Mouse (Mus musculus): Measurements from ENCODE around the gene Tlx3. TPM values are rescaled to one million over a fixed set of nuclear protein-coding genes. Genes with fewer than 3 reads are reported as not detected.
A peak's percentile ranks its signal among the peaks of the same experiment; 100 is the strongest.

Tlx3 gene
- total and polyA plus RNA-seq, 2 experiments from 2014 or later, result 11.3 to 39.4 TPM

DNA sequence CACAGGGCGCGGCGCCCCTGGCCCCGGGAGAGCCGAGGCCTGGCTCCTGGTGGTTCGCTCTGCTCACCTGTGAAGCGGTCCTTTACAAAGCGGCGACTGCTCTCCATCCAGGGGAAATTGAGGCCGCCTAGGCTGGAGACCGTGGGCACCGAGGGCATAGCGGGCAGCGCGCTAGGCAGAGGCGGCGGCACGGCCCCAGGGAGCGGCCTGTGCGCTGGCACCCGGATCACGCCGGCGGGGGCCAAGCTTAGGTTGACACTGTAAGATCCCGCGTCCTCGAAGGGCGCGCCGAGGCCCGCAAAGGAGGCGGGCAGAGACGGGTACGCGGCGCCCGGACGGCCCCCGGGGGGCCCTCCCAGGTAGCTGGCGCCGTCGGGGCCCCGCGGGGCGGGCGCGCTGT, 417 bp downstream of the Tlx3 start:
- Histone ChIP-seq H3K4me2 (ENCODE audit: low read depth, low read length) (peak overlapping the region; percentile 41), H3K36me3 (ENCODE audit: insufficient read depth, low read length) (no peaks in the 10 kb centered on the region), H3K4me3 (ENCODE audit: low read length) (peak overlapping the region; percentile 40), H3K27me3 (ENCODE audit: insufficient read depth, low read length) (peaks cover 66% of the 10 kb centered on the region), H3K9me3 (ENCODE audit: low read length) (no peaks in the 10 kb centered on the region), H3K4me1 (ENCODE audit: insufficient read depth, low read length) (no peaks in the 10 kb centered on the region), H3K27ac (peak overlapping the region; percentile 75), H3K9ac (replicated peaks; ENCODE audit: low read length) (peak overlapping the region; percentile 51)
- under 1% methylated on average over 47 of the region's 47 CpGs for WGBS
- TF ChIP-seq CTCF (IDR thresholded peaks at IDR 0.05; ENCODE audit: low read depth), result no peak
- peak; percentile 4; the same call in 1 of the 2 replicates for ATAC-seq
- DNase-seq (ENCODE audit: low spot score), result no peak

DNA sequence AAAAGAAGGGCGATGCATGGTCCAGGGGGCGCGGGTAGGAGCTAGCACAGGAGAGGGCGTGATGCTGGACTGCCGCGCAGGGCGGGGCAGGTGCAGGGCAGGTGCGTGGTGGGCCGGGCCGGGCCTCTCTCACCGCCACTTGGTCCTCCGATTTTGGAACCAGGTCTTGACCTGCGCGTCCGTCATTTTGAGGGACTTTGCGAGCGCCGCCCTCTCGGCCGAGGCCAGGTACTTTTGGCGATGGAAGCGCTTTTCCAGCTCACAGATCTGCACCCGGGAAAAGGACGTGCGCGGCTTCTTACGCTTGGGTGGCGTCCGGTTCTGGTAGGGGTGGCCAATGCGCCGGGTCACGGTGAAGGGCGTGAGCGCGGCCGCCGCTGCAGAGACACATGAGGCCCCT, 1.1 kb downstream of the Tlx3 start:
- no peaks in the 10 kb centered on the region for H3K4me1 ChIP-seq (ENCODE audit: insufficient read depth, low read length)
- peak overlapping the region; percentile 40 for H3K4me3 ChIP-seq (ENCODE audit: low read length)
- peak; percentile 48 for TF ChIP-seq CTCF (IDR thresholded peaks at IDR 0.05; ENCODE audit: low read depth)
- peaks cover 70% of the 10 kb centered on the region for H3K27me3 ChIP-seq (ENCODE audit: insufficient read depth, low read length)
- peak overlapping the region; percentile 75; the same call in 1 of the 2 replicates for H3K27ac ChIP-seq
- WGBS, result 2% methylated on average over 37 of the region's 37 CpGs
- H3K9me3 ChIP-seq (ENCODE audit: low read length), result peaks cover 5% of the 10 kb centered on the region; the same call in 1 of the 2 replicates
- ATAC-seq, result peak; percentile 11; the same call in 1 of the 2 replicates
- H3K9ac ChIP-seq (replicated peaks; ENCODE audit: low read length), result peak overlapping the region; percentile 51; the same call in 1 of the 2 replicates
- DNase-seq (ENCODE audit: low spot score), result no peak
- no peaks in the 10 kb centered on the region for H3K36me3 ChIP-seq (ENCODE audit: insufficient read depth, low read length)
- H3K4me2 ChIP-seq (ENCODE audit: low read depth, low read length), result peak overlapping the region; percentile 41; the same call in 1 of the 2 replicates

DNA sequence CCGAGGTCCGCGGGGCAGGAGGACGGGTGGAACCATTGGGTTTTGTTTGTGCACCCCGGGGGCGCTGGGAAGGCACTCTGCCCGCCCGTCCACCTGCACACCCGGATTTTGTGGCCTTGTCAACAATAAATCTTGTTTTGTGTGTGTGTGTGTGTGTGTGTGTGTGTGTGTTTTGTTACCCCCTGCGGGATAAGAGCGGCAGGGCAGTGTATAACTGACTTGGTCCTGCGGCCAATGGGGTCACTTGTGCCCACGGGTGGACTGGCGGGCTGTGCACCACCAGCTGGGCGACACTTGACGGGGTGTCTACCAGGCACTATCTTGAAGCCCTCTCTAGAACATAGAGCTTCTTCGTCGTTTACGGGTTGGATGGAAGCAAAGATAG, 1.8 kb downstream of the Tlx3 start:
- WGBS, result 2% methylated on average over 19 of the region's 19 CpGs
- Histone ChIP-seq H3K27ac (peak overlapping the region; percentile 75; the same call in 1 of the 2 replicates), H3K36me3 (ENCODE audit: insufficient read depth, low read length) (no peaks in the 10 kb centered on the region), H3K9me3 (ENCODE audit: low read length) (peaks cover 8% of the 10 kb centered on the region; the same call in 1 of the 2 replicates), H3K4me1 (ENCODE audit: insufficient read depth, low read length) (no peaks in the 10 kb centered on the region), H3K4me2 (ENCODE audit: low read depth, low read length) (peak overlapping the region; percentile 40), H3K4me3 (ENCODE audit: low read length) (peak overlapping the region; percentile 40), H3K9ac (replicated peaks; ENCODE audit: low read length) (peak overlapping the region; percentile 41), H3K27me3 (ENCODE audit: insufficient read depth, low read length) (peaks cover 70% of the 10 kb centered on the region)
- TF ChIP-seq CTCF (IDR thresholded peaks at IDR 0.05; ENCODE audit: low read depth), result no peak
- no peak for ATAC-seq
- no peak for DNase-seq (ENCODE audit: low spot score)

DNA sequence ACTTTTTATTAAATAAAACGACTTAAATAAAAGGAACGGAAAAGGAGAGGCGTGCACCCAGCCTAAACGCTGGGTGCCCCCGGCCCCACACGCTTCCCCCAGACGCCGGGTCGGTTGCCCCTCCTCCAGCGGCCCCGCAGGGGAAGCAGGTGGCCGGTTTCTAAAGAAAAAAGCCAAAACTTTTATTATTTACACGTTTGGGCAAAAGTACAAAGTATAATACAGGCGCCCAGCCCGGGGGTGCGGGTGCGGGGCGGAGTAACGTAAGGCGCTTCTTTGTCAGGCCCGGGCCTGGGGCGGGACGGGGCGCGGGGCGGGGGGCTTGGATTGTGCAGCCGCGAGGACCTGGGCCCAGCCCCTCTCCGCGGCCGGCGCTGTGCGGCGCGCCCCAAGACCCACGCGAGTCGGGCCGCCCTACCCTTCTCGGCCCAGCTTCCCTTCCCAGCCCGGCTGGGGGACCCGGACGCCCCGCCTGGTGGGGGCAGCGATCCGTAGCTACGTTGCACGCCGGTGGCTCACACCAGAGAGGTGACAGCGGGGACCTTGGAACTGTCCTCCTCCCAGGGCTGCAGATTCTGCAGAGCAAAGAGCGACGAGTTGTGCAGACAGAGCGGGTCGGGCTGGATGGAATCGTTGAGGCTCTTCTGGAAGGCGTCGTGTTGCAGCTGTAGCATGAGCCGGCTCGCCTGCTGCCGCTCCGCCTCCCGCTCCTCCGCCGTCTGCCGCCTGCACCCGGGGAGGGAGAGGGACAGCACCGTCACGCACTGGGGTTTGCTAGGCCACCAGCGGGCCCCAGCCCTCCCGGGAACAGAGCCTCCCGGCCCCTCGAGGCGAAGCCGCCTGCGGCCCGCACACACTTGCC, 2.4 kb downstream of the Tlx3 start:
- whole genome bisulfite sequencing, result 1% methylated on average over 73 of the region's 76 CpGs
- H3K4me2 ChIP-seq (ENCODE audit: low read depth, low read length), result peak overlapping the region; percentile 40
- H3K36me3 ChIP-seq (ENCODE audit: insufficient read depth, low read length), result no peaks in the 10 kb centered on the region
- H3K4me3 ChIP-seq (ENCODE audit: low read length), result peak overlapping the region; percentile 40
- H3K4me1 ChIP-seq (ENCODE audit: insufficient read depth, low read length), result no peaks in the 10 kb centered on the region
- H3K9me3 ChIP-seq (ENCODE audit: low read length), result peaks cover 8% of the 10 kb centered on the region; the same call in 1 of the 2 replicates
- DNase-seq (ENCODE audit: low spot score) (peak; percentile 53), ATAC-seq (0 out of 2 replicates have a peak, but pooled peaks have one; percentile 14)
- no peak for TF ChIP-seq CTCF (IDR thresholded peaks at IDR 0.05; ENCODE audit: low read depth)
- H3K9ac ChIP-seq (replicated peaks; ENCODE audit: low read length), result peak overlapping the region; percentile 41
- H3K27ac ChIP-seq, result peak overlapping the region; percentile 75; the same call in 1 of the 2 replicates
- H3K27me3 ChIP-seq (ENCODE audit: insufficient read depth, low read length), result peaks cover 70% of the 10 kb centered on the region

DNA sequence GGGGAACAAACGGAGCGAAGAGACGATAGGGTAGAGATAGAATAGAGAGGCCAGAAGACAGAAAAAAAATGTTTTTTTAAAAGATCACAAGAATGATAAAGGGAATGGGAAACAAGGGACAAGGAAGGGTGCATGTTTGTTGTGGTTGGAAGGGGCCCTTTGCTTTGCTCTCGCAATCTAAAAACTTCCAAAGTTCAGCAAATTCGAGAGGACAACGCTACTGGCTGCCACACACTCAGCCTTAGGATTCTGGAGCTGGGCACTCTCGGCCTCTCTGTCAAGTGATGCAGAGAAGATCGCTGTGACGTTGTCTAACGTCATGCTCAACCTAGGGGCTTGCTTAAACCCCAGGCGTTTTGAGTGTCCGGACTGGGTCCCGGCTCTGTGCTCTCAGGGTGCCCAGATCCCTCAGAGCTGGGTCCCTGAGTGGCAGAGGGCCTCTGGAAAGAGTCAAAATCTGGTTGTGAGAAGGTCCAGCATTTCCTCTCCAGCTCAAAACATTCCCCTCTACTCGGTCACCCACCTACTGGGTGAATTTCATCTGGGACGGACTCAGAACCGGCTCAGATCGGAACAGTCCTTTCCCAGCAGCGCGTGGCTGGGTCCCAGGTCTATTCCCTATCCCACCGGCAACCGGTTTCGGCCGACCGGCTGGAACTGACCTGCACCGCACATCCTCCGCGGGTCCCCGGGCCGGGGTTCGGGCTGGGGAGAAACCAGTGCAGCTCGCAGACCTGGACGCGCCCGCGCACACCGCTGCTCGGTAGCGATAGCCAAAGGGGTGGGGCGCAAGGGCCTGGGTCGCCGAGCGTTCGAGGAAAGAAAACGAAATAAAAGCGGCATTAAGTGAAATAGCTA, 3.3 kb downstream of the Tlx3 start:
- Histone ChIP-seq H3K27ac (peak overlapping the region; percentile 59), H3K4me1 (ENCODE audit: insufficient read depth, low read length) (no peaks in the 10 kb centered on the region), H3K4me2 (ENCODE audit: low read depth, low read length) (peak overlapping the region; percentile 40), H3K36me3 (ENCODE audit: insufficient read depth, low read length) (no peaks in the 10 kb centered on the region), H3K9ac (replicated peaks; ENCODE audit: low read length) (peak overlapping the region; percentile 41), H3K27me3 (ENCODE audit: insufficient read depth, low read length) (peaks cover 70% of the 10 kb centered on the region), H3K9me3 (ENCODE audit: low read length) (peaks cover 8% of the 10 kb centered on the region; the same call in 1 of the 2 replicates), H3K4me3 (ENCODE audit: low read length) (peak overlapping the region; percentile 40)
- no peak for ATAC-seq
- no peak for DNase-seq (ENCODE audit: low spot score)
- under 1% methylated on average over 45 of the region's 45 CpGs for WGBS
- no peak for TF ChIP-seq CTCF (IDR thresholded peaks at IDR 0.05; ENCODE audit: low read depth)

DNA sequence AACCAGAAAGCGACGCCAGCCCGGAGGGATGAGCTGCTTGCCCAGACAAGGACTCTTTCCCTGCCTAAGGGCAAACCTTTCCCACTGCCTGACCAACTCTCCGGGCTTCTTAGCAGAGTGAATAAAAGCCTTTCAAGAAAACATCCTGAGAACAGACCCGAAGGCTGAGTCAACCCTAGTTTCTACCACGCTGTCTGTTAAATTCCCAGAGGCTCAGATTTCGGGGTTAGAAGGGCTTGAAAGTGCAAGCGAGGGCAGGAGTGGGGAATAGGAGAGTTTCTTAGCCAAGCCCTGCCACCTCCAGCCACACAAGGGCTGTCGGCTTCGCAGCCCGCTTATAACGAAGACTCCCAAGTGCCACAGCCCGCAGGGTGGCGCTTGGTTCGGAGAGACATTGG, 4.3 kb downstream of the Tlx3 start:
- H3K27me3 ChIP-seq (ENCODE audit: insufficient read depth, low read length), result peaks cover 73% of the 10 kb centered on the region
- 4% methylated on average over 15 of the region's 15 CpGs for WGBS
- ATAC-seq (no peak), DNase-seq (ENCODE audit: low spot score) (no peak)
- no peaks in the 10 kb centered on the region for H3K36me3 ChIP-seq (ENCODE audit: insufficient read depth, low read length)
- H3K4me1 ChIP-seq (ENCODE audit: insufficient read depth, low read length), result no peaks in the 10 kb centered on the region
- peak overlapping the region; percentile 40 for H3K4me2 ChIP-seq (ENCODE audit: low read depth, low read length)
- H3K9ac ChIP-seq (replicated peaks; ENCODE audit: low read length), result peak overlapping the region; percentile 41
- H3K27ac ChIP-seq, result peak overlapping the region; percentile 51; the same call in 1 of the 2 replicates
- H3K4me3 ChIP-seq (ENCODE audit: low read length), result peak overlapping the region; percentile 40
- peaks cover 8% of the 10 kb centered on the region; the same call in 1 of the 2 replicates for H3K9me3 ChIP-seq (ENCODE audit: low read length)
- no peak for TF ChIP-seq CTCF (IDR thresholded peaks at IDR 0.05; ENCODE audit: low read depth)
